Mouse (Mus musculus): ENCODE measurements around the gene Il21r. TPM values are rescaled to one million over a fixed set of nuclear protein-coding genes. Genes with fewer than 3 reads are reported as not detected.

Il21r gene
- polyA plus RNA-seq, 1 experiment: 6.4 TPM

- no peaks in the 10 kb centered on the region for H3K27me3 ChIP-seq (replicated peaks; ENCODE audit: control insufficient read depth, insufficient read depth, low read length)
- H3K4me3 ChIP-seq (ENCODE audit: insufficient read depth, low read depth, low read length): no peak overlapping the region
- no peak overlapping the region for H3K27ac ChIP-seq (ENCODE audit: insufficient read depth, low read depth, low read length)
- H3K36me3 ChIP-seq (ENCODE audit: control insufficient read depth, insufficient read depth, low read length): no peaks in the 10 kb centered on the region
- 26% methylated on average over 7 of the region's 7 CpGs for WGBS
- no peak for DNase-seq
- no peaks in the 10 kb centered on the region for H3K4me1 ChIP-seq (ENCODE audit: control insufficient read depth, insufficient read depth, low read length)
- TF ChIP-seq CTCF (conservative IDR thresholded peaks at IDR 0.05; ENCODE audit: insufficient read depth, insufficient read length, low read depth, low read length): no peak
- no peak for TF ChIP-seq POLR2A (IDR thresholded peaks at IDR 0.05; ENCODE audit: low read depth, low read length)
Observed at GRCm38 (mm10) chr7:125625829-125626228, 22.6 kb downstream of the Il21r start.

- Histone ChIP-seq H3K4me1 (ENCODE audit: control insufficient read depth, insufficient read depth, low read length) (no peaks in the 10 kb centered on the region), H3K27ac (ENCODE audit: insufficient read depth, low read depth, low read length) (no peak overlapping the region), H3K4me3 (ENCODE audit: insufficient read depth, low read depth, low read length) (no peak overlapping the region), H3K36me3 (ENCODE audit: control insufficient read depth, insufficient read depth, low read length) (no peaks in the 10 kb centered on the region), H3K27me3 (replicated peaks; ENCODE audit: control insufficient read depth, insufficient read depth, low read length) (no peaks in the 10 kb centered on the region)
- DNase-seq: peak; percentile 21
- 43% methylated on average over 4 of the region's 4 CpGs for WGBS
- TF ChIP-seq CTCF (conservative IDR thresholded peaks at IDR 0.05; ENCODE audit: insufficient read depth, insufficient read length, low read depth, low read length): no peak
- TF ChIP-seq POLR2A (IDR thresholded peaks at IDR 0.05; ENCODE audit: low read depth, low read length): no peak
Observed at GRCm38 (mm10) chr7:125630317-125630716, 27.1 kb downstream of the Il21r start.

- WGBS: 87% methylated on average over 3 of the region's 3 CpGs
Observed at GRCm38 (mm10) chr7:125630989-125631388, 27.8 kb downstream of the Il21r start.

GRCm38 (mm10) chr7:125637220-125638140 lies 34.3 kb downstream of the Il21r start:
- H3K4me3 ChIP-seq (ENCODE audit: insufficient read depth, low read depth, low read length): no peak overlapping the region
- H3K27ac ChIP-seq (ENCODE audit: insufficient read depth, low read depth, low read length): no peak overlapping the region
- H3K4me1 ChIP-seq (ENCODE audit: control insufficient read depth, insufficient read depth, low read length): no peaks in the 10 kb centered on the region
- TF ChIP-seq CTCF (conservative IDR thresholded peaks at IDR 0.05; ENCODE audit: insufficient read depth, insufficient read length, low read depth, low read length): no peak
- TF ChIP-seq POLR2A (IDR thresholded peaks at IDR 0.05; ENCODE audit: low read depth, low read length): no peak
- WGBS: 79% methylated on average over 8 of the region's 8 CpGs
- DNase-seq: no peak
- no peaks in the 10 kb centered on the region for H3K27me3 ChIP-seq (replicated peaks; ENCODE audit: control insufficient read depth, insufficient read depth, low read length)
- H3K36me3 ChIP-seq (ENCODE audit: control insufficient read depth, insufficient read depth, low read length): no peaks in the 10 kb centered on the region

More at GRCm38 (mm10) chr7:125630989-125631388, 27.8 kb downstream of the Il21r start:
- Histone ChIP-seq H3K36me3 (ENCODE audit: control insufficient read depth, insufficient read depth, low read length) (no peaks in the 10 kb centered on the region), H3K4me3 (ENCODE audit: insufficient read depth, low read depth, low read length) (no peak overlapping the region), H3K27ac (ENCODE audit: insufficient read depth, low read depth, low read length) (no peak overlapping the region), H3K4me1 (ENCODE audit: control insufficient read depth, insufficient read depth, low read length) (no peaks in the 10 kb centered on the region), H3K27me3 (replicated peaks; ENCODE audit: control insufficient read depth, insufficient read depth, low read length) (no peaks in the 10 kb centered on the region)
- TF ChIP-seq POLR2A (IDR thresholded peaks at IDR 0.05; ENCODE audit: low read depth, low read length) (no peak), CTCF (conservative IDR thresholded peaks at IDR 0.05; ENCODE audit: insufficient read depth, insufficient read length, low read depth, low read length) (no peak)
- no peak for DNase-seq

GRCm38 (mm10) chr7:125638376-125638775 lies 35.1 kb downstream of the Il21r start:
- H3K27me3 ChIP-seq (replicated peaks; ENCODE audit: control insufficient read depth, insufficient read depth, low read length): no peaks in the 10 kb centered on the region
- H3K4me3 ChIP-seq (ENCODE audit: insufficient read depth, low read depth, low read length): no peak overlapping the region
- 60% methylated on average over 6 of the region's 6 CpGs for WGBS
- no peak for TF ChIP-seq CTCF (conservative IDR thresholded peaks at IDR 0.05; ENCODE audit: insufficient read depth, insufficient read length, low read depth, low read length)
- TF ChIP-seq POLR2A (IDR thresholded peaks at IDR 0.05; ENCODE audit: low read depth, low read length): no peak
- no peak for DNase-seq
- H3K27ac ChIP-seq (ENCODE audit: insufficient read depth, low read depth, low read length): no peak overlapping the region
- H3K4me1 ChIP-seq (ENCODE audit: control insufficient read depth, insufficient read depth, low read length): no peaks in the 10 kb centered on the region
- no peaks in the 10 kb centered on the region for H3K36me3 ChIP-seq (ENCODE audit: control insufficient read depth, insufficient read depth, low read length)

- Histone ChIP-seq H3K27me3 (replicated peaks; ENCODE audit: control insufficient read depth, insufficient read depth, low read length) (no peaks in the 10 kb centered on the region), H3K4me3 (ENCODE audit: insufficient read depth, low read depth, low read length) (no peak overlapping the region), H3K4me1 (ENCODE audit: control insufficient read depth, insufficient read depth, low read length) (no peaks in the 10 kb centered on the region), H3K27ac (ENCODE audit: insufficient read depth, low read depth, low read length) (no peak overlapping the region), H3K36me3 (ENCODE audit: control insufficient read depth, insufficient read depth, low read length) (no peaks in the 10 kb centered on the region)
- WGBS: 34% methylated on average over 9 of the region's 9 CpGs
- no peak for TF ChIP-seq POLR2A (IDR thresholded peaks at IDR 0.05; ENCODE audit: low read depth, low read length)
- TF ChIP-seq CTCF (conservative IDR thresholded peaks at IDR 0.05; ENCODE audit: insufficient read depth, insufficient read length, low read depth, low read length): peak; percentile 92
- DNase-seq: peak; percentile 56
Observed at GRCm38 (mm10) chr7:125638870-125639386, 35.7 kb downstream of the Il21r start.

GRCm38 (mm10) chr7:125643880-125644279 lies 40.7 kb downstream of the Il21r start:
- no peak overlapping the region for H3K4me3 ChIP-seq (ENCODE audit: insufficient read depth, low read depth, low read length)
- H3K27me3 ChIP-seq (replicated peaks; ENCODE audit: control insufficient read depth, insufficient read depth, low read length): no peaks in the 10 kb centered on the region
- peak; percentile 23 for DNase-seq
- H3K27ac ChIP-seq (ENCODE audit: insufficient read depth, low read depth, low read length): no peak overlapping the region
- WGBS: 72% methylated on average over 6 of the region's 6 CpGs
- no peak for TF ChIP-seq CTCF (conservative IDR thresholded peaks at IDR 0.05; ENCODE audit: insufficient read depth, insufficient read length, low read depth, low read length)
- TF ChIP-seq POLR2A (IDR thresholded peaks at IDR 0.05; ENCODE audit: low read depth, low read length): no peak
- peaks cover 3% of the 10 kb centered on the region; the same call in 1 of the 2 replicates for H3K36me3 ChIP-seq (ENCODE audit: control insufficient read depth, insufficient read depth, low read length)
- no peaks in the 10 kb centered on the region for H3K4me1 ChIP-seq (ENCODE audit: control insufficient read depth, insufficient read depth, low read length)
